ENCODE assay signal across 23 mouse cellular contexts in the genomic region with DNA sequence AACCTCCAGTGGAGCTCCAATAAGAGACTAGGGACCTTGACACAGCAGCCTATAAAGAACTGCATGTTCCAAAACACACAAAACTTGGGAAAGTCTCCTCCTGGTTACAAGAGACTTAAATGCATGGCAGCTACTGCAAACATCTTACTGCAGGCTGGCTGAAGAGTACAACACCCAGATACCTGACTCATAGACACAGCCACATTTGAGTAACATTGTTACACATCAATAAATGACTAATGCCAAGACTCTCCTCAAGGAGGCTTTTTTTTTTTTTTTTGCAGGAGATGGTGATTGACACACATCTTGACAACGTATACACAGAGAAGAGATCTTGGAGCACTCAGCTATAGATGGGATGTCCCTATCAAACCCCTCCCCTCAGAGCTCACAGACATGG.
DNase-seq lines count a peak whose midpoint lies in the region; ATAC-seq and TF ChIP-seq lines count a peak whose summit lies in the region.
"Had no signal": no experiment of that assay in that cellular context is flagged by ENCODE, and none has a peak within 500 bp of the region (broad histone marks: within the 10 kb centered on the region; RNA-seq: fewer than 3 reads in every experiment).

No protein-coding gene starts in this region.

- TF ChIP-seq EP300 in heart, adult 2 months (IDR thresholded peaks at IDR 0.05; ENCODE audit: insufficient read depth, low read depth, low read length) = no peak

- no peak for DNase-seq in heart, adult 2 months
- peak; percentile 51 for DNase-seq in midbrain, embryonic 11.5 days (ENCODE audit: low spot score, missing footprints)
- DNase-seq in midbrain, postnatal 0 days (ENCODE audit: low spot score) = no peak
- DNase-seq in urinary bladder, adult 18-20 months (ENCODE audit: low spot score in 2 of 2) = no peak
- no peak for DNase-seq in yolk sac, embryonic 10.5 days (ENCODE audit: low spot score)
- DNase-seq: adrenal gland, adult 2 months; adrenal gland, postnatal 14 days; cerebellum, adult 11-12 months; cerebellum, adult 8-10 months; cerebellum, postnatal 10 days; gastrocnemius, postnatal 10 days; gastrocnemius, postnatal 36 days; heart, postnatal 36 days; kidney, adult 11 months had no signal

- TF ChIP-seq POLR2A in heart, adult 2 months (IDR thresholded peaks at IDR 0.05; ENCODE audit: insufficient read depth, low read depth, low read length) = no peak
- TF ChIP-seq POLR2A in bone marrow macrophage, adult 2 months (IDR thresholded peaks at IDR 0.05; ENCODE audit: borderline replicate concordance, low read depth, low read length) = no peak

- H3K4me1 ChIP-seq in heart, embryonic 12.5 days (replicated peaks) = peaks cover 31% of the 10 kb centered on the region
- peaks cover 7% of the 10 kb centered on the region for H3K4me1 ChIP-seq in heart, adult 2 months (ENCODE audit: control insufficient read depth, insufficient read depth, low read length)
- H3K4me1 ChIP-seq in midbrain, embryonic 11.5 days (ENCODE audit: control insufficient read depth, insufficient read depth, low read length) = no peaks in the 10 kb centered on the region
- no peaks in the 10 kb centered on the region for H3K4me1 ChIP-seq in midbrain, postnatal 0 days (ENCODE audit: insufficient read depth, low read length)
- peaks cover 55% of the 10 kb centered on the region for H3K4me1 ChIP-seq in bone marrow macrophage, adult 2 months (ENCODE audit: control insufficient read depth, insufficient read depth, low read length)
- H3K4me1 ChIP-seq: forebrain, embryonic 13.5 days; hindbrain, embryonic 10.5 days; hindbrain, embryonic 13.5 days; intestine, embryonic 15.5 days had no signal

- H3K79me2 ChIP-seq in heart, adult 2 months (replicated peaks; ENCODE audit: control insufficient read depth, insufficient read depth, low read length) = no peaks in the 10 kb centered on the region

- no peak overlapping the region for H3K4me3 ChIP-seq in heart, embryonic 12.5 days
- no peak overlapping the region for H3K4me3 ChIP-seq in heart, adult 2 months
- H3K4me3 ChIP-seq in midbrain, embryonic 11.5 days (ENCODE audit: low read depth, low read length) = no peak overlapping the region
- H3K4me3 ChIP-seq in midbrain, postnatal 0 days (ENCODE audit: low read depth, low read length) = no peak overlapping the region
- H3K4me3 ChIP-seq in bone marrow macrophage, adult 2 months (ENCODE audit: insufficient read depth, low read length) = no peak overlapping the region
- H3K4me3 ChIP-seq: forebrain, embryonic 10.5 days; forebrain, embryonic 13.5 days; hindbrain, embryonic 10.5 days; hindbrain, embryonic 13.5 days; intestine, embryonic 15.5 days had no signal

- no peak for TF ChIP-seq CTCF in heart, adult 2 months (IDR thresholded peaks at IDR 0.05)
- no peak for TF ChIP-seq CTCF in midbrain, postnatal 0 days (IDR thresholded peaks at IDR 0.05)
- TF ChIP-seq CTCF in bone marrow macrophage, adult 2 months (IDR thresholded peaks at IDR 0.05; ENCODE audit: low read depth, low read length) = no peak

- intact Hi-C loops in heart, adult 2 months (cut with DNase I) = no loop called here

- 0 out of 2 replicates have a peak overlapping the region, but pooled peaks have one; percentile 8 for H3K27ac ChIP-seq in heart, embryonic 12.5 days (ENCODE audit: poor library complexity, severe bottlenecking)
- H3K27ac ChIP-seq in heart, adult 2 months = no peak overlapping the region
- H3K27ac ChIP-seq in midbrain, embryonic 11.5 days (ENCODE audit: low read depth, low read length) = no peak overlapping the region
- H3K27ac ChIP-seq in midbrain, postnatal 0 days (ENCODE audit: low read depth, low read length) = no peak overlapping the region
- 0 out of 2 replicates have a peak overlapping the region, but pooled peaks have one; percentile 4 for H3K27ac ChIP-seq in bone marrow macrophage, adult 2 months (ENCODE audit: insufficient read depth, low read depth, low read length)
- H3K27ac ChIP-seq: forebrain, embryonic 10.5 days; forebrain, embryonic 13.5 days; hindbrain, embryonic 10.5 days; hindbrain, embryonic 13.5 days; intestine, embryonic 15.5 days had no signal

- no peaks in the 10 kb centered on the region for H3K27me3 ChIP-seq in heart, embryonic 12.5 days (replicated peaks)
- no peaks in the 10 kb centered on the region for H3K27me3 ChIP-seq in heart, adult 2 months (ENCODE audit: control insufficient read depth, insufficient read depth, low read length)
- no peaks in the 10 kb centered on the region for H3K27me3 ChIP-seq in midbrain, embryonic 11.5 days (ENCODE audit: control insufficient read depth, insufficient read depth, low read length)
- H3K27me3 ChIP-seq in midbrain, postnatal 0 days (ENCODE audit: insufficient read depth, low read length) = no peaks in the 10 kb centered on the region
- H3K27me3 ChIP-seq: forebrain, embryonic 13.5 days; hindbrain, embryonic 13.5 days; intestine, embryonic 15.5 days had no signal

- WGBS in heart, embryonic 12.5 days = 73% methylated on average over 1 of the region's 1 CpGs
- WGBS in heart, adult 2 months = 96% methylated on average over 1 of the region's 1 CpGs
- WGBS in midbrain, embryonic 11.5 days = 82% methylated on average over 1 of the region's 1 CpGs
- 89% methylated on average over 1 of the region's 1 CpGs for WGBS in midbrain, postnatal 0 days

- H3K9me3 ChIP-seq in heart, embryonic 12.5 days (replicated peaks) = no peaks in the 10 kb centered on the region
- H3K9me3 ChIP-seq in midbrain, embryonic 11.5 days (ENCODE audit: control insufficient read depth, low read length) = no peaks in the 10 kb centered on the region
- no peaks in the 10 kb centered on the region for H3K9me3 ChIP-seq in midbrain, postnatal 0 days (ENCODE audit: low read length)
- H3K9me3 ChIP-seq: forebrain, embryonic 10.5 days; forebrain, embryonic 13.5 days; hindbrain, embryonic 10.5 days; hindbrain, embryonic 13.5 days; intestine, embryonic 15.5 days had no signal

- H3K36me3 ChIP-seq in heart, embryonic 12.5 days = no peaks in the 10 kb centered on the region
- H3K36me3 ChIP-seq in heart, adult 2 months (ENCODE audit: control insufficient read depth, insufficient read depth, low read length) = peaks cover 2% of the 10 kb centered on the region
- no peaks in the 10 kb centered on the region for H3K36me3 ChIP-seq in midbrain, embryonic 11.5 days (ENCODE audit: control insufficient read depth, insufficient read depth, low read length)
- H3K36me3 ChIP-seq in midbrain, postnatal 0 days (ENCODE audit: insufficient read depth, low read length) = no peaks in the 10 kb centered on the region
- H3K36me3 ChIP-seq: forebrain, embryonic 10.5 days; hindbrain, embryonic 10.5 days; hindbrain, embryonic 13.5 days; intestine, embryonic 15.5 days had no signal

- no peak overlapping the region for H3K9ac ChIP-seq in heart, embryonic 12.5 days
- H3K9ac ChIP-seq in heart, adult 2 months (ENCODE audit: low read depth, low read length) = no peak overlapping the region
- no peak overlapping the region for H3K9ac ChIP-seq in midbrain, embryonic 11.5 days (ENCODE audit: low read length)
- no peak overlapping the region for H3K9ac ChIP-seq in midbrain, postnatal 0 days (replicated peaks; ENCODE audit: low read length, poor library complexity, severe bottlenecking)
- H3K9ac ChIP-seq: forebrain, embryonic 13.5 days; hindbrain, embryonic 13.5 days; intestine, embryonic 15.5 days had no signal

- no peak overlapping the region for H3K4me2 ChIP-seq in heart, embryonic 12.5 days
- H3K4me2 ChIP-seq in midbrain, embryonic 11.5 days = no peak overlapping the region
- H3K4me2 ChIP-seq in midbrain, postnatal 0 days (ENCODE audit: low read depth, low read length, poor library complexity, severe bottlenecking) = no peak overlapping the region
- H3K4me2 ChIP-seq: forebrain, embryonic 13.5 days; hindbrain, embryonic 13.5 days; intestine, embryonic 15.5 days had no signal

- no peak for ATAC-seq in heart, embryonic 12.5 days (ENCODE audit: insufficient number of reproducible peaks, low FRiP score)
- no peak for ATAC-seq in midbrain, embryonic 11.5 days (ENCODE audit: low FRiP score)
- no peak for ATAC-seq in midbrain, postnatal 0 days (ENCODE audit: low FRiP score)
- ATAC-seq: forebrain, embryonic 13.5 days; forebrain, embryonic 16.5 days; hindbrain, embryonic 16.5 days; intestine, embryonic 15.5 days had no signal

Comparison
In these comparisons a context has a peak if more than half of its experiments do, and no peak if none do; other contexts are left out.
1. H3K27ac ChIP-seq: peak in heart, embryonic 12.5 days (single experiment) and bone marrow macrophage, adult 2 months (single experiment); none in heart, adult 2 months (single experiment), midbrain, embryonic 11.5 days (single experiment) and midbrain, postnatal 0 days (single experiment).